In the genomic region with DNA sequence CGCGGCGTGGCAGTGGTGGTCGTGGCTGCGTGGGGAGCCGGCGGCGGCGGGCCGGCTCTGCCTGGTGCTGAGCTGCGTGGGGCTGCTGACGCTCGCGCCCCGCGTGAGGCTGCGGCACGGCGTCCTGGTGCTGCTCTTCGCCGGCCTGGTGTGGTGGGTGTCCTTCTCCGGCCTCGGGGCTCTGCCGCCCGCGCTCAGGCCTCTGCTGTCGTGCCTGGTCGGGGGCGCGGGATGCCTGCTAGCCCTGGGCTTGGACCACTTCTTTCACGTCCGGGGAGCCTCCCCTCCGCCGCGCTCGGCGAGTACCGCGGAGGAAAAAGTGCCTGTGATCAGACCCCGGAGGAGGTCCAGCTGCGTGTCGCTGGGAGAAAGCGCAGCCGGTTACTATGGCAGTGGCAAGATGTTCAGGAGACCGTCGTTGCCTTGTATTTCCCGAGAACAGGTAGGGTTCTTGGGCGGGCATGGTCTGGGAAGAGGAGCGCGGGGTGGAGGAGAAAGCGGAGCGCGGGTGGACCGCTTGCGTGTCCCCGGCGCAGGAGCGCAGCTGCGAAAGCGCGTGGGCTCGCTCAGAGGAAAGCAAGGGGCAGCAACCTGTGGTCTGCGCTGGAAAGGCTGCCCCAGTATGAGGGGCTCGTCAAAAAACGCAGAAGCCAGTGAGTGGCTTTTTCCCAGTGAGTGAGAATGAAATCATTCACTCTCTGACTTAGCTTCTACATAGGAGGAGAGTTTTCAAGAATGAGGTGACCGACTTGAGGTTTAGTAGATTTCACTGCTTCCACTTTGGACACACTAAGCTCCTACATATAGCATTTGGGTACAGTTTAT, we compare ENCODE assay signal across 8 mouse cellular contexts. TPM values are rescaled to one million over a fixed set of nuclear protein-coding genes. Genes with fewer than 3 reads are reported as not detected.
DNase-seq lines count a peak whose midpoint lies in the region; ATAC-seq lines count a peak whose summit lies in the region.

No protein-coding gene starts in this region.

- no peaks in the 10 kb centered on the region for H3K27me3 ChIP-seq in intestine, embryonic 15.5 days (replicated peaks)

- H3K36me3 ChIP-seq in intestine, embryonic 15.5 days: no peaks in the 10 kb centered on the region

- H3K9ac ChIP-seq in intestine, embryonic 15.5 days: peak overlapping the region; percentile 76

- H3K27ac ChIP-seq in intestine, embryonic 15.5 days: peak overlapping the region; percentile 83

- peaks cover 4% of the 10 kb centered on the region; the same call in 1 of the 2 replicates for H3K4me1 ChIP-seq in intestine, embryonic 15.5 days (replicated peaks)

- no peaks in the 10 kb centered on the region for H3K9me3 ChIP-seq in intestine, embryonic 15.5 days

- intact Hi-C loops in gastrocnemius, postnatal 14 days (cut with DNase I; ENCODE audit: low total_unique reads): no loop called here
- intact Hi-C loops in left cerebral cortex, postnatal 36 days (cut with DNase I): loop anchor here (2.0 to 5.0 kb wide), 2 partner anchors 13 to 76 kb away; no protein-coding TSS in a partner anchor

- WGBS in intestine, embryonic 15.5 days: under 1% methylated on average over 66 of the region's 66 CpGs

- peak; percentile 35 for ATAC-seq in intestine, embryonic 15.5 days
- ATAC-seq in erythroid progenitor cell, adult 5-6 weeks (replicated peaks; ENCODE audit: low FRiP score, poor library complexity, severe bottlenecking): no peak

- peak overlapping the region; percentile 98 for H3K4me2 ChIP-seq in intestine, embryonic 15.5 days (replicated peaks)

- DNase-seq in adrenal gland, adult 2 months: peak; percentile 39
- peak; percentile 50 to 56 for DNase-seq in cerebellum, postnatal 36 days
- DNase-seq in gastrocnemius, postnatal 14 days: peak; percentile 10
- DNase-seq in left cerebral cortex, postnatal 36 days (ENCODE audit: low spot score in 2 of 2): peak; percentile 59 to 70
- DNase-seq in mesoderm, embryonic 11.5 days (ENCODE audit: low read depth, low spot score): peak; percentile 55
- peak; percentile 46 for DNase-seq in right cerebral cortex, postnatal 4 days

- peak overlapping the region; percentile 78 for H3K4me3 ChIP-seq in intestine, embryonic 15.5 days (replicated peaks)

RNA-seq across cellular contexts. Expression of a gene that starts 1.2 kb away (rescaled TPM):
- total RNA-seq in adrenal gland, adult 2 months (2021): 10 to 100 TPM; 46.7 to 74.0 TPM
- 9.4 and 31.7 TPM in 2 replicates for polyA plus RNA-seq in adrenal gland, adult 2 months (2012; rRNA removed)
- 1 to 10 TPM; 3.6 to 4.9 TPM for total RNA-seq in gastrocnemius, postnatal 14 days (2021)
- polyA plus RNA-seq in intestine, embryonic 15.5 days (2015; fragmentation: Nextera tagmentation; extraction: Ambion mirVana): 2.8 and 3.6 TPM in 2 replicates
- 1 to 10 TPM; 6.8 to 9.1 TPM for total RNA-seq in left cerebral cortex, postnatal 36 days (2021)
- 1.1 and 3.4 TPM in 2 replicates for total RNA-seq in erythroid progenitor cell, adult 5-6 weeks (2015; ENCODE audit: low replicate concordance)
- total RNA-seq in erythroid progenitor cell, adult 5-6 weeks (2017; ENCODE audit: low replicate concordance): 1.4 and 10.1 TPM in 2 replicates

Comparison
In these comparisons a context has a peak if more than half of its experiments do, and no peak if none do; other contexts are left out.
1. DNase-seq: peak in every context shown above with its lines; median percentile 64 in left cerebral cortex, postnatal 36 days; 55 in mesoderm, embryonic 11.5 days; 53 in cerebellum, postnatal 36 days; 46 in right cerebral cortex, postnatal 4 days; 39 in adrenal gland, adult 2 months; 10 in gastrocnemius, postnatal 14 days.
2. RNA of a gene that starts 1.2 kb away (total RNA-seq): 46.7 to 74.0 TPM in adrenal gland, adult 2 months; 6.8 to 9.1 TPM in left cerebral cortex, postnatal 36 days, 3.6 to 4.9 TPM in gastrocnemius, postnatal 14 days and 1.1 to 10.1 TPM in erythroid progenitor cell, adult 5-6 weeks; every median in the first group is over 4 times any median in the second.